Mouse (Mus musculus): ENCODE data around the gene Lrp1.

Lrp1 gene

DNA sequence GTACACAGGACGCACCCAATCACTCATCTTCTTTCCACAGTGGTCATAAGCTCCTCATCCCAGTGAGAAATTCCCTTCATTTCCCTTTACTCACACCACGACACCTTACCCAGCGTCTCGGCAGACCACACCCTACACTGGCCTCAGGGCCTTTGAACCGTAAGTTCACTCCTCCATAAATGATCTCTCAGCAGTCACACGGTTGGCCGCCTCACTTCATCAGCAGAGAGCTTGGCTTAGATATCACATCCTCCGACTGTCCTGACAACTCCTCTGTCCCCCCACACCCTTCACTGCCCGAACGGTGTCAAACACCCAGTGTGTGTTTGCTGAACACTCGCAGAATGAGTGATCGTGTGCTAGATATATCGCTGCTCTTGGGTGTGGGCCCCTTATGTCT is 28.1 kb downstream of the Lrp1 start:
- in situ Hi-C loops (cut with MboI, MseI) = no loop called here

DNA sequence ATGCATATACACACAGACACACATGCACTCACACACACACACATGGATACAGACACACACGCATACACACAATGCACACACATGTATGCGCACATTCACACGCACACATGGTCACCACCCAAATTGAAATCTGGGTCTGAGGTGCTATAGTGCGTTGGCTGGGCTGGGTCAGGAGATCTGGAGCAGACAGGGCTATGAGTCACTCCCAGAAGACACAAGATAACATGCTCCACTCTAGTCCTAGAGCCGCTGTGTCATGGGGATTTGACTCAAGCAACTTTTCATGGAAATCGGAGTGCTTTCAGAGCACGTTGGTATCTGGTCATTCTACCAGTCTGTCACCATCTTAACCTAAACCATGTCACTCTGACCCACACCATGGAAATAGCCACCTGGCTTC is 28.5 kb downstream of the Lrp1 start:
- in situ Hi-C loops (cut with MboI, MseI) = no loop called here

DNA sequence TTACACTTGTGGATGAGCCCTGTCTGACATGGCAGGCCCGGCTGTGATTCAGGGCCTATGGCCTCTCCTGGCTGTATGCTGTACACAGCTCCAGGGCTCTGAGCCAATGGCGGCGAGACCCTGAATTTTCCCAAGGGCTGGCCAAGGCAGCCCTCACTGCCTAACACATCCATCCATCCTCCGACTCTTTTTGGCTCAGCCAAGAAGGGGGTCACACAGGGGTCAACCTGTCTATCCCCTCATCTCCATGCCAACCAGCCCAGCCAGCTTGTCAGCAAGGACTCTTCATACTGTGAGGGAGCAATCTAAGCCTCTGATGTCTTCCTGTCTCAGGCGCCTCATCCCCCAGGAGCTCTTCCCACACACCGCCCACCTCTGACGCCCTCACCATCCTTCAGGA is 29.4 kb downstream of the Lrp1 start:
- in situ Hi-C loops (cut with MboI, MseI) = no loop called here

DNA sequence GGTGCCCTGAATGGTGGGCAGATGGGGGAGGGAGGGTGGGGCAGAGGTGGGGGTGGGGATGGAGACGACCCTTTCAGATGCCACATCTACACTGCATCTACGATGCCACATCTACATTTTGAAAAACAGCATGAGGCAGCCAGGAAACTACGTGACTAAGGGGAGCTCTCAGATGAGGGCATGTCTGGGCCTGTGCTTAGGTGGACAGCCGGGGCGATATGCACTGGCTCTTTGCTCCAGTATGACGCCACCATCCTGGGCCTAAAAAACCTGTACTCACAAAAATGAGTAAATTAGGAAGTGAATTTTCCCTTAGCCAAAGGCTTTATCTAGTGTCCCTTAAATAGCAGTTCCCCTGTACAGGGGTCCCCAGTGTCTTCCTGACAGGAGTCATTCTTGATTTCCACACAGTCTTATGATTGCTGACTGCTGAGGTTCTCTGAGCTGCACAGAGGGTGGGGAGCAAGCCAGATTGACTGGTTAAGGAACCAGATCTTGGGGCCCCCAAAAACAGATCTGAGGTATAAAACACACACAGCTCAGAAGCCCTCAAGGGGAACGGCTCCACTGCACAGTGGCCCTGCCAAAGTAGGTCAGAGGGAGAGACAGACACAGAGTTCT is 30.0 kb downstream of the Lrp1 start:
- in situ Hi-C loops (cut with MboI, MseI) = no loop called here

DNA sequence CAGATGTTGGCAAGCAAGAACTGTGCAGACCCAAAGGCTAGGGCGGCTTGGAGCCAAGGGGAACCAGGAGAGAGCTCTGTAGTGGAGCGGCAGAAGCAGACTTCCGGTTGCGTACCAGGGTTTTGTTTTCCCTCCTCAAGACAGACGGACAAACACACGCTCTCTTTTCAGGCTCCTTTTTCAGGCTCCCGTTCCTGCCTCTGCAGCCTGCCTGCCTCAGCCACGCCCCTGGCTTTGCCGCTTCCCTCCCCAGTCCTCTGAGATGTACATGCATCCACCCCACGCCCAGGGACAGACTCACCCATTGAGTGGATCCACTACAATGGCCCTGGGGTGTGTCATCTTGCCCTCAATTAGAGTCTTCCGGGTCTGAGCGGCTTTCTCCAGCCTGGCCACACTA is 30.7 kb downstream of the Lrp1 start:
- in situ Hi-C loops (cut with MboI, MseI) = no loop called here

DNA sequence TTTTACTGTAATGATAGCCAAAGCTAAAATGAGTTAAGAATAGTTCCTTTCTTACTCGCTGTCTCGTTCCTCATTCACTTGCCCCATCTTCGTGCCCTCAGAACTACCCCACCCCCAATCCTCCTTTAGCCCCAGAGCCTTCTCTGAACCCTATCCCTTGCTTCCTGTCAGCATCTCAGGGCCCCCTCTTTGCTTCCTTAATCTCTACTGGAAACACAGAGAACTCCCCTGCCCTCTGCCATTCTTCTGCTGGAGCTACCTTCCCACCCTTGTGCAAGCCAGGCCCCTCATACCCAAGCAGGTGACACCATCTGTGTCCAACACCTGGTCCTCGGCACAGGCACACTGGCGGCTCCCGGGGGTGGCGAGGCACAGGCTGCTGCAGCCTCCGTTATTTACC is 33.2 kb downstream of the Lrp1 start:
- in situ Hi-C loops (cut with MboI, MseI) = no loop called here

DNA sequence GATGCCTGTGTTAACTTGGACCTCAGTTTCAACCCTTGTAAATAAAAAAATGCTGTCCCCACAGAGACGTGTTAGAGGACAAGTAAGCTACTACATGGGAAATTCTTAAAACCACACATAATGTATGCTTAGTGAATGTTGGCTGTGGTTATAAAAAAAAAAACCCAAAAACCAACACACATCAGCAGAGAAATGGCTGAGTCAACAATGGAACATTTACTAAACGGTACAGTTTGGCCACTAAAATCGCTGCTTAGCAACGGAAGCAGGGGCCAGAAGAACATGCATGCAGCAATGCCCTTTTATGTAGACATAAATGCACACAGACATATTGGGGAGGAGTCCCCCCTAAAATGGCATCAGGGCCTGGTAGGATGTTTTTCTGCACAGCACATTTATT is 34.7 kb downstream of the Lrp1 start:
- in situ Hi-C loops (cut with MboI, MseI) = no loop called here

DNA sequence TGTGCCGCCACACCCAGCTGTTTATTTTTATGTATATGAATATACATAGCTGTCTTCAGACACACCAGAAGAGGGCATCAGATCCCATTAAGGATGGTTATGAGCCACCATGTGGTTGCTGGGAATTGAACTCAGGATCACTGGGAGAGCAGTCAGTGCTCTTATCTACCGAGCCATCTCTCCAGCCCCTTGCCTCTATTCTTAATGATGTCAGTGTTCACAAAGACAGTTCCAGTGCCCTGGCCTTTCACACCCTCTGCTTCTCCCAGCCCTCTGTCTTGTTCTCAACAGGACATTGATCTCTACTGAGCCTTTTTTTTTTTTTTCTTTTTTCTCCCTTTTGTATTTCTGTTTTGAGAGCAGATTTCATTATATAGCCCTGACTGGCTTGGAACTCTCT is 35.4 kb downstream of the Lrp1 start:
- in situ Hi-C loops (cut with MboI, MseI) = no loop called here

DNA sequence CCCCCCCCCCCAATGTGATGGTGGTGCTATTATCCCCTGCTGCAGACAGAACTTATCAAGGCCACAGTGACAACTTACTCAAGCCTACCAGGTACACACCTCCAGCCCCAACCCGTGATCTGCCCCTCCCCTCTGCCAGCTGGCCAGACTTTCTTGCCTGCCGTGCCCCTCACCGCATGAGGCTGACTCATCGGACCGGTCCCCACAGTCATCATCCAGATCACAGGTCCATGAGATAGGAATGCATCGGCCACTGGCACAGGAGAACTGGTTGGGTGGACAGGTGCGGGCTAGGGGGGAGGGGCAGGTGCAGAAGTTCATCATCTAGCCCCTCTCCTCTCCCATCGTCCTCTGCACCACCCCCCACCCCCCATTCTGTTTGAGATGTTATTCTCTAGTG is 37.3 kb downstream of the Lrp1 start:
- in situ Hi-C loops (cut with MboI, MseI) = no loop called here

DNA sequence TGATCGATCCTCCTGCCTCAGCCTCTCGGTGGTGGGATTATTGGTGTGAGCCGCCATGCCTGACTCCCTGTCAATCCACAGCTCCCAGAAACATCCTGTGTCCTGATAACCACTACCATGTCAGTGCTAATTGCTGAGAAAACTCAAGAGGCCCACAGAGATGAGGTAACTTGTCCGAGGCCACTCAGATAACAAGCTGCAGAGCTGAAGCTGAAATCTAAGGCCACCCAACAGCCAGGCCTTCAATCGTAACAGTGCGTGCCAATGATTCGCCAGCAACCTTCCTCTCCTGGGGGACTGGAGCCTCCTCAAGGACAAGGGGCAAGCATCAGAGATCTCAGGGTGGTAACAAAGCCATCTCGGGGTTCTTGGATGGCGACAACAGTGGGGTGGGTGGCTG is 39.7 kb downstream of the Lrp1 start:
- in situ Hi-C loops (cut with MboI, MseI) = no loop called here

DNA sequence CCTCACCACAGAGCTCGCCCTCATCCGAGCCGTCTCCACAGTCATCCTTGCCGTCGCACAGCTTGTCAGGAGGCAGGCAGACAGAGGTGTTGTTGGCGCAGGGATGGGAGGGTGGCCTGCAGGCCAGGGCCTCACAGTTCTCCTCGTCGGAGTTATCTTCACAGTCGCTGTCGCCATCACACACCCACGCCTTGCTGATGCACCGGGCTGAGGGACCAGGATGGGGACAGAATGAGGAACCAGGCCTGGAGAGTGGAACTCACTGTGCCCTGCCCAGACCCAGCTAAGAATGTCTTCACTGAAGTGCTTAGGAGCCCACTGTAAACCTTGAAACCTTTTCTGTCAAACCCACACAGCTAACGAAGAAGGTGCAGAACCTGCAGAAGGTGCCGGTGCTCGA is 43.0 kb downstream of the Lrp1 start:
- in situ Hi-C loops (cut with MboI, MseI) = no loop called here

DNA sequence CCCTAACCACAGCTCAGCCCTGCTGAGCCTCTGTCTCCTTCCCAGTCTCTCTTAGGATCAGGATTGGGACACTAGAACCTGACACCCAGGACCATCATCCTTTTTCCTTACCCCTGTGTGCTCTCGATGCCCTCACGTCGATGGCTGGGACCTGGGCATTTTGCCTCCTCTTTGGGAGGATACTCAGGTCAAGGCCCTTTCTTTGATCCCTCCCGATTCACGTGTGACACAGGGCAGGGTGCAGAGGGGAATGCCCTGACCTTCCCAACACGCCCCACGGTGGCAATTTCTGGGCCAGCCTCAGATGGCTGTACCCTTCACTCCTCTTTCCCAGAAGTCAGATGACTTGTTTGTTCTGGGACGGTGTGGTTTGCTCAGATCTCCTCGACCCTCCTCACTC is 43.8 kb downstream of the Lrp1 start:
- in situ Hi-C loops (cut with MboI, MseI) = no loop called here

DNA sequence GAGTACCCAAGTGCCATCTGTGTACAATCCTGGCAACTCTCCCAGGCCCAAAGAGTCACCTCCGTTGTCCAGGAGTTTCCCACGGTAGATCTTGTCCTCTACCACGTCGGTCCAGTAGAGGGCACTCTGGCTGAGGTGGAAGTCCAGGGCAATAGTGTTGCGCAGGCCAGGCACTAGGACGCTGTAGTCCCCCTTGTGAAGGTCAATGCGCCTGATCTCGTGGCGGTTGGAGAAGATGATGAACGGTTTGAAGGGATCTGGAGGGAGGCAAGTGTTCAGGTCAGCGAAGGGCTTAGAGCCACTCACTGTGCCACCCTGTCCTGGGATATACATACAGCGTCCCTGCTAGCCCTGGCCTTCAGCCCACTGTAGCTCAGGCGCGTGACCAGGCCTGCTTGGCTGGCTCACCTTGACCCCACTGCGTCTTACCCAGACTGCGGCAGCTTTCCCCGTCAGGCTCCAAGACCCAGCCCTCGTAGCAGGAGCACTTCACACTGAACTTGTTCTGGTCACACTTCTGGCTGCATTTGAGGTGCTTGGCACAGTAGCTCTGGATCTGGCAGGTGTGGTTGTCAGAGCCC is 44.5 kb downstream of the Lrp1 start:
- in situ Hi-C loops (cut with MboI, MseI) = no loop called here

DNA sequence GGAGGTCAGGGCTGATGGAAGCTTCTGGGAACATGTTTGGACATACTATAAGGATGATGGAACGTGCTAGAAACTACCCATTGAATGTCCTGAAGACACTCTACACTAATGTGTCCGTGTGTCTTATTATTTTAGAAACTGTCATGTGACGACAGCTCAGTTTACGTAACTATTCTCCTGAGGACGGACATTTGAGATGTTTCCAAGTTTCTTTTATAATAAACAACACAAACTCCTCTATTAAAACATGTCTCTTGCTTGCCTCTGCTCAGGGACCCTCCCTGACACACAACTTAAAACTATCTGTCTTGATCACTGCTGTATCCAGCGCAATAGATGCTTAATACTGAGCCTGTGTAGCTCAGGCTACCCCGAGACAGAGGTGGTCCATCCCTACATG is 45.2 kb downstream of the Lrp1 start:
- in situ Hi-C loops (cut with MboI, MseI) = no loop called here

DNA sequence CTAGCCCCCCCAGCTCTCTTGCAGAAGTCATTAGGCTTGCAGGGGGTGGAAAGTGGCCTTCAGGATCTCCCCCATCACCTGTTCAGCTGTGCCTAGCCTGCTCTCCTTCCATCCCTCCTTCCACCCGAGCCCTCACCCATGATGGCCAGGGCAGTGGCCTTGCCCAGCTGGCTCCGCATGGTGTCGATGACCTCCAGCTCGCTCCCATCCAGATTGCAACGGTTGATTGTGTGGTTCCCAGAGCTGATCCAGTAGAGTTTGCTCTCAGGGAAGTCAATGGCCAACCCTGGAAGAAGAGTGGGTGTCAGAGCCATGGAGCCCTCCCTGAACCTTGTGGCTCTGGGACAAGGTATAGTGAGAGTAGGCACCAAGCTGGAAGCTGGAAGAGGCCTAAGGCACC is 48.7 kb downstream of the Lrp1 start:
- in situ Hi-C loops (cut with MboI, MseI) = no loop called here

DNA sequence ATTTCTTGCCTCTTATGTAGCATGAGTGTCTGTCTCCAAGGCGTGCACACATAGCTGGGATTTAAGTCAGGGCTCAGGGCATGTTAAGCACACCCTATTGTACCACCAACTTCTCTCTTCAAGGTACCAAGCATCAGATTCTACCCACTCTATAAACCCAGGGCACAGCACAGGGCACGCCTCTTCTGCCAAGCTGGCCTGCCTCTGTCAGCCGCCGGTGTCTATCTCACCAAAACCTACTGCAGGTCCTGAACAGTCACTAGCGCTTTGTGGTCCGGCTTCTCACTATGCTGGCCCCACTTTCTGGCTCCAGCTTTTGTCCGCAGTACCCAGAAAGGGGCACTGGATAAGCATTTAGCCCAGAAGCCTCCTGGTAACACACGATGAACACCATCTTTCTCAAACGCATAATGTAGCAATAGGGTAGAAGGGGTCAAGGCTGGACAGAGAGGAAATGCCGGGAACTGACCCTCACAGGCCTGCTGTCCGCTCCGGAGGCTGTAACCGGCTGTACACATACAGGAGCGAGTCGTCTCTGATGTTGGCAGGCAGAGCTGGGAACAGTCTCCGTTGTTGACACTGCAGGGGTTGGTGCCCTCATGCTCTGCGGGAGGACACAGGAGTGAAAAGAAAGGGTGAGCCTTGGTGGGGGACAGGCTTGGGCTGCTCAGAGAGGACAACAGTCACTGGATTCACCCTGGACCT is 49.9 kb downstream of the Lrp1 start:
- in situ Hi-C loops (cut with MboI, MseI) = no loop called here

DNA sequence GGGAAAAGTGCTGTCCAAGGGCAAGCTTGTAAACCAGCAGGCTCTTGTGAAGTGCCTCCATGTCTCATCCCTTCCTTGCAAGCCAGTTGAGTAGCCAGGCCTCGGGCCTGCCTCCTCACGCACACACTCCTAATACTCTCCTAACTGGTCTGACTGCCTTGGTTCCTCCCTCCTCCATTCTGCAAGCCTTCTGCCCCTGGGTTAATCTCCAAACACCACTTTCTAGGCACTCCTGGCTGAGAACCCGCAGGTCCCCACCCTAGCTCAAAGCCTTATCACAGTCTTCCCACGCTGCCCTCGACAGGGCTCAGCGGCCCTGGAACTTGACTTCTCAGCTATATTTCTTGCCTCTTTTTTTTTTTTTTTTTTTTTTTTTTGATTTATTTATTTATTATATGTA is 50.6 kb downstream of the Lrp1 start:
- in situ Hi-C loops (cut with MboI, MseI) = no loop called here

DNA sequence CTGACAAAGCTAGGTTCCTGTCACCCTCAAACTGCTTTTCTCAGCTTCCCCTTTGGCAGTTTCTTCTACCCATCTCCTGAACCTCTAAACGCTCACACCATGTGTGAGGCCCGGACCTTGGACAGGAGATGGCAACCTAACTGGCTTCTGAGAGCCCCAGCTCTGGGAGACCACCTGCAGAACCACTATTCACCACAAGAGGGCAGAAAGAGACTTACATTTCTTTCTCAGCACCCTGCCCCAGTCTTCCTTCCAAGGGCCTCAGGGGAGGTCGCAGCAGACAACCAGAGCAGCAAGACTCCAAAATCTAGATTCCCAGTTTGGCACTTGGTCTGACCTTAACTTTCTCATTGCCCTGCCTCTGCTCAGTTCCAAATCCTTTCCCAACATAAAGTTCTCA is 51.5 kb downstream of the Lrp1 start:
- in situ Hi-C loops (cut with MboI, MseI) = loop anchor here (10.0 kb wide), 1 partner anchor 135 kb away; the partner anchor contains the start of gene Myo1a

DNA sequence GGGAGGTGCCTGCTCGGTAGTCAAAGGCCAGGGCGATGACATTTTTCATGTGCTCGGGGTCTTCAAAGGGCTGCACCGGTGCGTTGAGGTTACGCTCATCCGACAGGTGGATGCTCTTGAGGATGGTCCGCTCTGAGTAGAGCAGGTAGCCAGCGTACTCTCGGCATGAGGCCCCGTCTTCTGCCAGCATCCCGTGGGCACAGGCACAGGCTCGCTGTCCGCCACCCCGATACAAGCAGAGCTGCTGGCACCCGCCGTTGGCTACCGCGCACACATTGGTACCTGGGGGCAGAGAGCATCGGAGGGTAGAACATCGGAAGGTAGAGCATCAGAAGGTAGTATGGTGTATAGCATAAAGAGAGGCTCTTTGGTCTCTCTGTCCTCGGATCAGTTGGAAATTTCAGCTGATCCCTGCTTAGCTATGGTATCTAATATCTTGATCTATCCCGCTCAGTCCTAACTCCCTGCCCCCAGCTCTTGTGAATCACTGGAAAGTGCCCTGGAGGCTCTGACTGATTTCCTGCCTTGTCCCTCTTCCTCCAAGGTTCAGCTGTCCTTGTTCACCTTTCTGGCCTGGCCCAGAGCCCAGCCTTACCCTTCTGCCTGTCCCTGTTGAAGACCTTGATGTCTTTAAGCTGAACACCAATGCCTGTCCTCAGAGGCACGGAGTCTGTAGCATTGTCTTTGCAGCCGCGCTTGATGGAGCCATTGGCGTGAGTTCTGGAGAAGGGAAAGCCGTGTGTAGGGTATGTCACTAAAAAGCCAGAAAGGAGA is 54.2 kb downstream of the Lrp1 start:
- in situ Hi-C loops (cut with MboI, MseI) = loop anchor here (10.0 kb wide), 1 partner anchor 138 kb away; the partner anchor contains the start of gene Myo1a

DNA sequence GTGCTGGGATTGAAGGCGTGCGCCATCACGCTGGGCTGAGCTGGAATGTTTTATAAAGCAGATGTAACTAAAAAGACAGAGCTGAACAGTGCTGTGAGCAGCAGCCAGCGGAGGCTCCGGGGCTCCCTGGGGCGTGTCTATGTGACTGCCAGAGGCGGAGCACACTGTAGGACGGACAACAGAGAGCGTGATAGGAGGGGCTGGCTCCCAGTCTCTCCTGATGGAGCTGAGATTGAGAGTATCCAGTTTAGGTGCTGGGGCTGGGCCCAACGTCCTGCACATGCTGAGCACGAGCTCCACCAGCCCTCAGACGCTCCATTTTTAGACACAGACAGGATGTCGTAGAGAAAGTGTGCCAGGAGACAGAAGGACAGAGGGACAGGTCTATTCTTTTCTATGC is 56.6 kb downstream of the Lrp1 start:
- in situ Hi-C loops (cut with MboI, MseI) = loop anchor here (10.0 kb wide), 1 partner anchor 140 kb away; the partner anchor contains the start of gene Myo1a

DNA sequence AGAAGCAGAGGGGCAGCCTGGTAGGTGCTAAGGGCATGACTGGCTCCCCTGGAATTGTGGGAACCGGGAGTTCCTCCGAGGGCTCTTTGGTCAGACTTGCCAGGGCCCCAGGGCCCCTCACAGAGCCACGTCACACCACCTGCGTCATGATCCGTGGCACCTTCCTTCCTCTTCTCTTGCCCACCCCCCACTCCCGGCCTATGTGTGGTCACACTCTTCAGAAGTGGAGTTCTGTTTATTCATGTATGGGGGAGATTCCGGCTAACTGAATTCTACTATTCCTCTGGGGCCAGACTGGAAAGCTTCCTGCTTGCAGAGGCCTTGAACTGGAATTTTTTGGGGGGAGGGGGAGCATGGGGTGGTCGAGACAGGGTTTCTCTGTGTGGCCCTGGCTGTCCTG is 57.1 kb downstream of the Lrp1 start:
- in situ Hi-C loops (cut with MboI, MseI) = loop anchor here (10.0 kb wide), 1 partner anchor 141 kb away; the partner anchor contains the start of gene Myo1a

DNA sequence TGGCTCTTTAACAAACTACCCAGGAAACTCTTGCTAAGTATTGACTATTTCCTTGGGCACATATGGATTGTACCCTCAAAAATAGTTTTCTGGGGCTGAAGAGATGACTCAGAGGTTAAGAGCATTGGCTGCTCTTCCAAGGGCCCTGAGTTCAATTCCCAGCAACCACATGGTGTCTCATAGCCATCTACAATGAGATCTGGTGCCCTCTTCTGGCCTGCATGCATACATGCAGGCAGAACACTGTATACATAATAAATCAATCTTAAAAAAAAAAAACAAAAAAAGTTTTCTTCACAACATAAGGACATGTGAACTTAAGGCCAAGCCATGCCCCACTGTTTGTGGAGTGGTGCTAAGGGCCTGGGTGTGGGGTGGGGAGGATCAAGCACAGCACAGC is 59.8 kb downstream of the Lrp1 start:
- in situ Hi-C loops (cut with MboI, MseI) = loop anchor here (10.0 kb wide), 1 partner anchor 144 kb away; the partner anchor contains the start of gene Myo1a

Data from T-helper 2 cell (primary cell).